Mouse (Mus musculus) frontal cortex, postnatal 10 days (tissue): ENCODE results near the gene Hsdl1.
A peak's percentile ranks its signal among the peaks of the same experiment; 100 is the strongest.

Experiments
- DNase-seq, 2 experiments: peaks; one replicate each; pipeline ENCODE4 v3.0.0; 2022; ENCODE audit warnings: low spot score in 2 of 2, mixed read lengths in 1 of 2

The Hsdl1 gene

DNA sequence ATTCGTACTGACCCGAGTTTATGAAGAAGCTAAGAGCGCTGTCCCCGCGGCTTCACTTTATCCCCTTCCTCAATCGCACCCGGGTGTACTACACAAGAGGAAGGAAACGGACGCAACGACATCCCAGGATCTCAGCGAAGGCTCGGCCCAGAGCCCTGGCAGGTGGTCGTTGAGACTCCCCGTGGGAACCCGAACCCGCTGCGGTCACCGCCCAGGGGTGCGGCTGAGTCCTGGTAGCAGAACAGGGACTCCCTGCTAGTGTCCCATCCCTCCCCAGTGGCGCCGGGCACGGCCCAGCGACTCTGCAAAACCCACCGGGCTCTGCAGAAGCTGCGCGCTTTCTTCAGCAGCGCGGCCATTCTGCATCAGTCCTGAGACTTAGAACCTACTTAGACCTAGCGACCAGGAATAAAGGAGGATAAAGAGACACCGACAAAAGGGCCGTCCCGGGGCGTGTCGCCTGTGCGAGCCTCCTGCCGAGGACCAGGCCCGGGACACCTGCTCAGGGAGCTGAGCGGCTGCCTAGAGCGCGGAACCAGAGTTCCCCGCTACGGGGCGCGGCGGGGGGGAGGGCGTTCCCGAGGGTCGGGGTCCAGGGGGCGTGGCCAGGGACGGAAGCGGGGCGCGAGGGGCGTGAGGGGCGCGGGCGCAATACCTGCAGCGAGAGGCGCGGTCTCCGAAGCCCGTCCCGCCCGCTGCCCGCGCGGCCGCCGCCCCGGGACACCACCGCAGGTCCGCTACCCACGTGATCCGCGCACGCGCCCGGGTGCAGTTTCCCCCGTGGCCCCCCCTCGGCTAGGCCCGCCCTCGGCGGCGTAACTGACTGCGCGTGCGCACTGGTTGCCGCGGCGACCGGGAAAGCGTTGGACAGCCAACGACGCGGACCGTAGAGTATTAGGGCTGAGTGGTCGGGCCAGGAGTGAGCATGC, at the start of gene Hsdl1, which contains the start of gene Dnaaf1:
TSS of gene Hsdl1 (minus strand) at position 747 of the 929 bp plus-strand sequence.
TSS of gene Dnaaf1 (plus strand) at position 799 of the 929 bp plus-strand sequence.
- DNase-seq, result peak; percentile 87 to 94

DNA sequence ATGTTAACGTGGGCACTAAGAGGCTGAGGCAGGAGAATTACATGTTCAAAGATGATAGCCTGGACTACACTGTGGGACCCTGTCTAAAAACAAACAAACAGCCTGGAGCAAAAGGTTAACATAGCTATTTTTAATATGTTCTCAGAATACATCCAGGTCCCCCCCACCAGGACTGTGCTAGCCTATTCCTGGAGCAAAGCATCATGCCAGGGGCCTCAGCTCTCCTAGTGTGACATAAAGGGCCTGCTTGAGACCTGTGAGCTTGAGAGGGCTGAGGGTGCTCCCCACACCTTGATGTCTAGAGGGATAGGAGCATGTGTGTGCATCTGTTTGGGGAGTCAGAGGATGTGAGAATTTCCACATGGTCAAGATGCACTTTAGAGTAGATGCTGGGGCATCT, 48.8 kb upstream of the Hsdl1 start:
- DNase-seq, result no peak

DNA sequence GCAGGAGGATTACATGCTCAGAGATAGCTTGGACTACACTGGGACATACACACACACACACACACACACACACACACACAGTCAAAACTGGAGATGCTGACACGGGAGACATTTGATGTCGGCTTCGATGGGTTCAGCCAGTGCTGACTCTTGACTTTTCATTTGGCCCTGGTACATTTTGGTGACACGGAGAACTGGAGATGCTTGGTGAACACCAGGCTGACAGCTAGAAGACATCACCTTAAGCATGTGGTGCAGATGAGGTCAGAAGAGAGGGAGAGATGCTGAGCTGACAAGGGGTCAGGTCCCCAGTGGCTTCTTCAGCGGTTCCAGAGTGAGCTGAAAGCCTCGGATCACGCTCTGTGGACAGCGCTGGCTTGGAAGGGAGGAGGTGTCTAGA, 48.1 kb upstream of the Hsdl1 start:
- no peak for DNase-seq

DNA sequence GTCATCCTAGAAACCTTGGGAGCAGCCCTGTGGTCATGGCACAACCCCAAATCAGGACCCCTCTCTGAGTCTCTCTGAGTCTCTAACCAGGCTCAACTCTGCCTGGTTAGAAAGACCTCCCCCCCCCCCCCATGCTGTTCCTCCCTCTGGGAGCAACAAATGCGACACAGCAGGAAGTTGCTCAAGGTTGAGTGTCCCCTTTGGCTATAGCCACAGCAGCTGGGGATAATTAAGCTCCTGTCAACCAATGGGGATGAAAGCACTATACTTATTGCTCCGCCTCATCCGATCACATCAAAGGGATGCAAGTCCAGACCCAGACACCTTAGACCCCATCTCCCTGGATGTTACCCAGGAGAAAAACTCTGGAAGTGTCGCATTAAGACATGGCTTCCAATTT, 47.6 kb upstream of the Hsdl1 start:
- no peak for DNase-seq

DNA sequence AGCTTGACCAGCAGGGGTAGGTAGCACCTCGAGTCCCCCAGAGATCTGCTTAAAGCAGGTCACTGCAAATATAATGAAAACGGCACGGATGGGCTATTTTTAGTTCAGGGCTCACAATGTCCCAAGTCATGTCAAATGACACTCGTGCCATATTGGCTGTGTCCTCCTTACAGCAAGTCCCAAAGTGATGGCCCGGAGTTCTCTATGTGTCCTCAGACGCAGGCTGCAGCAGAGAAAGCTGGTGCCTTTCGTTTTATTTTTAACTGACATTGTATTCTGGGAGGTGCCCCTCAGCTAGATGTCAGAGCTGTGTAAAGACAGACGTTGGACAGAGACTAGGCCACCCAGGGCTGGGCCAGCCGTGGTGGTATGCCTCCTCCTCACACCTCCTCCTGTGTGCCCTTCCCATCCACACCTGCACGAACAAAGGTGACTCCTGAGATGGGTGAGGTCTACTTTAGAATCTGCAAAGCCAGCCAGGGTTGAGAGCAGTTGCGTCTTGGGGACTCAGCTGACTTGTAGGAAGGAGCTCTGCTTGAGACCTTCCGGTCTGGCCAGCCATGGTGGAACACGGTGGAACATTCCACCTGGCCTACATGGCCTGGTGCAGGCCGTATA, 46.0 kb upstream of the Hsdl1 start:
- DNase-seq, result no peak

DNA sequence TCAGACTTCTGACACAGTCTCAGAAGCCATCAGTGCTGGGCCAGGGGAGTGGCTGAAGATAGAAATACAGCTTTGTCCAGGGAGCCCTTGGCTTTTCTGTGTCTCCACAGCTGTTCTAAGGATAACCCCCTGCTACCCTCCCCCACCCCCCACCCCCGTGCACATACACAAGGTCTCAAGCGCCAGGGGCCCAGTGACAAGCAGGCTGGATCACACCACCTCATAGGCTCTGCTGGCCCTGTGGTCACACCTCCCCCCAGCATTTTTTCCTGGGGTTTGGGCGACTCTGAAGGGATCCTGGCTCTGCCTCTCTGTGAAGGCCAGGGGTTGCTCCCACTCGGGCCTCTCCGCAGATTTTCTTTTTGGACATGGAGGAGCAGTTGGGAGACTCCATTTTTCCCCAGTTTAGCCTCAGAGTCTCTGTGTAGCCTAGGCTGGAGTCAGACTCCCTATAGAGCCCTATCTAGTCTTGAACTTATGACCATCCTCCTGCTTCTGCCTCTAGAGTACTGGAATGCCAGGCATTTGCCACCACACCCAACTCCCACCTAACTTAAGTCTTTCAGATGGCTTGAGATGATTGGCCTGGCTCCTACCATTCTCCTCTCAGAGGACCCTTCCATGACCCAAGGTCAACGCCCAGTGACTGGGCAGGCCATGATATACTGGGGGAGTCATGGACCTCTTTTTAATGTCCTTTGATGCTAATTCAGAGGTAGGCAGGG, 45.3 kb upstream of the Hsdl1 start:
- no peak for DNase-seq

DNA sequence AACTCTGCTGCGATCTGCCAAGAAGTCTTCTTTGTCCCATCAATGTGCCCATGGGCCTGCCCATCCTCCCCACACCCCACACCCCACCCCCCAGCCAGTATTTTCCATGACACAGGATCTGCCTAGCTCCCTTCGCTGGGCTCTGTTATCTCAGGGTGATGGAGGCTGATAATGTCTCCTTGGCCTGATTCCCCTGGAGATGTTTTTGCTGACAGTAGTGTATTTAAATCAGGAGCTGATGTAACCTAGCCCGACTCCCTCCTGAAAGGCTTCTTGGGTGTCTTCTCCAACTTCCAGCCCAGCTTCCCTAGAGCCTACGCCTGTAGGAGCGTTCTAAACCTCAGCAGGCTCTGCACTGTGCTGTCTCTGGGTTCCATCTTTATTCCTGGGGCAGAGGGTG, 43.9 kb upstream of the Hsdl1 start:
- DNase-seq, result no peak

DNA sequence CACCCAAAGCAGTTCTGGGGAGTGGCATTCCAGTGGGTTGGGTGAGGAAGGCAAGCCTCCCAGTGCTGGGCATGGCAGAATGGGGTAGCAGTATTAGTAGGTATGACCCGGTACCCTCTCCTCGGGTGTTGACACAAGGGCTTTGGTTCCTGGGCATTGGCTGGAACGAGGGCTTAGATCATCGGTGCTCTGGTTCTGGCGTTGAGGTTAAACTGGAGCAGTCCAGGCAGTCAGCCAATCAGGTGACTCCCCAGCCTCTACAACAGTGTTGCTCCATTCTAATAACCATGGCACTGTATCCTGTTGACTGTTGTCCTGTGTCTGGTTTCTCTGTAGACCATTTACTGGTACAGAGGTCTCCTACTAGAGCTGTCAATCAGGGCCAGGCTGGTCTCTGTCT, 42.6 kb upstream of the Hsdl1 start:
- DNase-seq, result no peak

DNA sequence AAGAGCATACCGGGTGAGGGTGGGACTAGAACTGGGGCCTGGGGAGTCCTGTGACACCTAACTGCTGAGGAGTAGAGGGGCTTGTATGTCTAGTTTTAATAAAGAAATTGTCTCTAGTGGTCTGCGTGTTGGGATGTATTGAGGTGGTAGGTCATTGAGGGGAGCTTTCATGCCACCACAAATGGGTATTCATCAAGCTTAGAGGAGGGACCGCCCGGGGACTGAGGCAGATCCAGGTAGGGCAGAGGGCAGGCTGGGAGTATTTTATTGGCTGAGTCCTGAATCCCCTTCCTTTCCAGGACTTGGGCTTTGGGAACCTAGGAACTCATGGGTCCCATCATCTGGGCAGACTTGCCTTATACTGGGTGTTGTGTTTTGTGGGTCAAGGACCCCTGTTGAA, 41.8 kb upstream of the Hsdl1 start:
- DNase-seq, result no peak

DNA sequence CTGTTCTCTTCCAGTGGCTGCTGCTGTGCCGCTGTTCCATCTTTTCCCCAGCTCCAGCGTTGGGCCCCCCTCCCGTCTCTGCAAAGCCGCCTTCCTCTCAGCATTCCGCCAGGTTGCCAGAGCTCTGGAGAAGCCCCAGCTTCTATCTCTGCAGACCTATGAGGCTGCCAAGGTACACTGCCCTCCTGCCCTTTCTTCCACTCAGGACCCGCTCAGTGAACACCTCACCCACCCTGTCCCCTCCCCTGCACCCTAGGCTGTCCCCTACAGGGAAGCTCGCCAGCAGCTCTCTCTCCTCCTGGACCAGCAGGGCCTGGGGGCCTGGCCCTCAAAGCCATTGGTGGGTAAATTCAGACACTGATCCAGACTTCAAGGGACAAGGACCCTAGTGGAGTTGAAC, 41.4 kb upstream of the Hsdl1 start:
- no peak for DNase-seq

DNA sequence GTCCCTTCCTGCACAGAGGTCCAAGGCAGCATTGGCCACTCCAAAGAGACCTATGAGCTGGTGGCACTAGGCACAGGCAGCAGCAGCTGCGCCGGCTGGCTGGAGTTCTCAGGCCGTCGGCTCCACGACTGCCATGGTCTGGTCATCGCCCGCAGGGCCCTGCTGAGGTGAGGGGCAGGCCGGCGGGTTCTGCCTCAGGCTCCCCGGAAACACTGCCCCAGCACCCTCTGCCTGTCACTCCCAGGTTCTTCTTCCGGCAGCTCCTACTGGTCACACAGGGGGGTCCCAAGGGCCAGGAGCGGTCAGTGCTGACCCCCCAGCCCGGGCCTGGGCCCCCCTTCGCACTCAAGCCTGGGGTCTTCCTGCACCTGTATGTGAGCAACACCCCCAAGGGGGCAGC, 40.1 kb upstream of the Hsdl1 start:
- DNase-seq, result no peak

DNA sequence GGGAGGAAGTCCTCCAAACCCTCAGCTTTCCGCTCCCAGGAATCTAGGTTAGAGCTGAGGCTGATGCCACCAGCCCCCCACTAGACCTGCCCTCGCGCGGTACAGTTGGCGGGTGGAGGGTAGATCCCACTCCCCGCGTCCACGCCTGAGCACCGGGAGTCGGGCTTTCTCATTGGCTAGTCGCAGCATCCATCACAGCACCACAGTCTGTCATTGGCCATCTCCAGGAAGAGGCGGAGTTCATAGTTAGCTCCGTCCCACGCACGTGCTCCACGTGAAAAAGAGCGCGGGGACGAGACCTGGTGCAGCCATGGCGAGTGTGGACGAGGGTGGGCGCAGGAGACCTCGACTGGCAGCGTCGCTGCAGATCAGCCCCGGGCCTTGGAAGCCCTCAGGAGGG, 37.5 kb upstream of the Hsdl1 start, which contains the start of gene Adad2:
TSS of gene Adad2 (plus strand) at position 277 of the 400 bp plus-strand sequence.
- no peak for DNase-seq

DNA sequence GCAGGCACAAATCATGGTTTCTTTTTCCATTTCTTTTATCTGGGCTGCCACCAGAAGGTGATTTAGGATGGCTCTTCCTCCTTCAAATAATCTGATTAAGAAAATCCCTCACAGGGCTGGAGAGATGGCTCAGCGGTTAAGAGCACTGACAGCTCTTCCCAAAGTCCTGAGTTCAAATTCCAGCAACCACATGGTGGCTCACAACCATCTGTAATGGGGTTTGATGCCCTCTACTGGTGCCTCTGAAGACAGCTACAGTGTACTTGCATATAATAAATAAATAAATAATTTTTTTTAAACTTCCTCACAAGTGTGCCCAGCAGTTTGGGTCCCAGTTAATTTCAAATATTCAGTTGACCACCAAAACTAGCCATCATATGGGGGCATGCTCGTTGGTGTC, 31.2 kb upstream of the Hsdl1 start:
- DNase-seq, result no peak

DNA sequence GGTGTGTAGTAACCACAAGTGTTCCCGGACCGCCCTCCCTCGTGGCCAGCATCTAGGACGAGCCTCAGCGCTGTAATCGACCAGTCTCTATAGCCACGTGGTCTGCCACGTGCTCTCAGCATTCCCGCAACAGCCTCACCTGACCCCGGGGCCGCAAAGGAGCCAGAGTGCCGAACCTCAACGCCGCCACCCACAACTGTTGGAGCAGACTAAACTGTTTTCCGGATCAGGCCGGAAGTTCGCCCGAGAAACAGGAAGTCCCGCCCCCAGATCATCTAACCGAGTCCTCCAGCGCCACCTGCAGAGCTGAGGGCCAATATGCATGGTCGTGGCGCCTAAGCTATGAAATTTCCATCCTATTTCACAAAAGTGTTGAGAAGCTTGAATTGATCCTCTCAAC, 30.0 kb upstream of the Hsdl1 start, which contains the start of gene Taf1c:
TSS of gene Taf1c (minus strand) at position 227 of the 400 bp plus-strand sequence.
- peak; percentile 83 to 88 for DNase-seq

DNA sequence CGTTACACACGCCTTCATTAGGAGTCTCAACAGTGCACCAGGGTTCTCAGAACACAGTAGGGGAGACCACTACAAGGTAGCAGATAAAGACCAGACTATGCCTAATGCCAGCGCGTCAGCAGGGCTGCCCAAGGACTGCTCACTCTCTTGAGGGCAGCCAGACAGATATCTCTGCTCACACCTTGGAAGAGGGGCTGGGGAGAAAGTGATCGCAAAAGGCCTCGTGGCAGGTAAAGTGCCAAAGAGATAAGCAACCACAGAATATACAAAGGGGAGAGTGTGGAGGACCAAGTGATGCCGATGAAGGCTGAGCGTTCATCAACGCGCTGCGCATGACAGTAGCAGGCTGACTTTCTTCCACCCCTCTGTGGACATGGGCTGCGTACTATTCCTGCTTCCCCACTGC, 29.4 kb upstream of the Hsdl1 start:
- DNase-seq, result no peak

DNA sequence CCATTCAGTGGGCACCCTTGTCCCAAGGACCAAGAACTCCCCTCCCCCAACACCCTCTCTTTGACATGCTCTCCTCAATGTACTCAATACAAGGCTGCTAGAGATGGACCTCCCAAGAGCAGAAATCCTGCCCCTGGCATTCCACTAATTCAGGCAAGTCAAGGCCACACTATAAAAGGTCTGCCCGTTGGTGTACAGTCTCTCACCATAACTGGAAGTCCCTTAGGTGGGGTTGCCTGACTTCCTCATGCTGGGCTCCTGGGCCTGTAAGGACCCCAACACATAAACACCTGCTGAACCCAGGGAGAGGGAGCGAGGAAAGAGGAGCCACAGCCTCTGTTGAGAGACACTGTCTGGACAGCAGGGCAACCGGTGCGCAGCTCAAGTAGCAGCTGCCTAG, 28.8 kb upstream of the Hsdl1 start:
- no peak for DNase-seq

DNA sequence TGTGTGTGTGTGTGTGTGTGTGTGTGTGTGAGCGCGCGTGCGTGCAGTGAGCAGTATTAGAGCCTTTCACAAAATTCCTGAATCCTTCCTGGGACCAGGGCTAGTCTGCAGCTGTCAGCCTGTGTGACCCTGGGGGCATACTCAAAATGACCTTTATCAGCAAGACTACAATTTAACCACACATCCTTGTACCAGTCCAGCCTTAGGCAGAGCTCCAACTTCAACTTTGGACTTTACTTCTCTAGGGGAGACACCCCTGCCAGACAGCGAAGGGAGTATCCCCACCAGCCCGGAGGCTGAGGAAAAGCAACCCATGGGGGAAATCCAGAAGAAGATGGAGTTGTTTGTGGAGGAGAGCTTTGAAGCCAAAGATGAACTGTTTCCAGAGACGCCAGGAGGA, 16.5 kb upstream of the Hsdl1 start:
- DNase-seq, result no peak

DNA sequence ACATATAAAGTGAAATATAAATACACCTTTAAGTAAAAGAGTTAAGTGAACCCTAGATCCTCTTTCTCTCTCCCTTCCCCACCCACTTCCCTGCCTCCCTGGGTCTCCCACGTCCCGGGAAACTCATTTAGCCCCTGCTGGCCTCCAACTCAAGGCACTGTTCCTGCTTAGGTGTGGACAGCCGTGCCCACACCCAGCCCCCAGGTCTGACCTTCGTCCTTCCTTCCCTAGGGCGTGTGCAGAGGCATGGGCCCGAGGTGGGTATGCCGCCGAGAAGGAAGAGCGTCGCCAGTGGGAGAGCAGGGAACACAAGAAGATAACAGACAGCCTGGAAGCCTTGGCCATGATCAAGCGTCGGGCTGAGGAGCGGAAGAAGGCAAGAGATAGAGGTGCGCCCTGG, 15.4 kb upstream of the Hsdl1 start:
- DNase-seq, result no peak

DNA sequence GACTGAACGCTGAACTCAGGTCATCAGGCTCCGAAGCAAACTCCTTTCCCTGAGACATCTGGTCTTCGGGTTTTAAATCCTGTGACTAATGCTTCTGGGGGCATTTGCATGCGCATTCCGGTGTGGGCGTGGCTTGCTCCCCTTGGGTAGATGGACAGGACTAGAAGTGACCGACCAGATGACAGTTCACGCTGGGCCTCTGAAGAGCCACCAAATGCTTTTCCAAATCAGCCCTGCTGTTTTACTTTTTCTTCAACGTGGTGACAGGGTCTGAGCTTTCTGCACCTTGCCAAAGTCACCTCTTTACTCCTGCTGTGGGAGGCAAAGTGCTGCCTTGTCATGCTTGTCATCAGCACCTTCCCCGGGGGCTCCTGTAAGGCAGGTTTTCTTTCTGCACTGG, 13.9 kb upstream of the Hsdl1 start:
- DNase-seq, result no peak

DNA sequence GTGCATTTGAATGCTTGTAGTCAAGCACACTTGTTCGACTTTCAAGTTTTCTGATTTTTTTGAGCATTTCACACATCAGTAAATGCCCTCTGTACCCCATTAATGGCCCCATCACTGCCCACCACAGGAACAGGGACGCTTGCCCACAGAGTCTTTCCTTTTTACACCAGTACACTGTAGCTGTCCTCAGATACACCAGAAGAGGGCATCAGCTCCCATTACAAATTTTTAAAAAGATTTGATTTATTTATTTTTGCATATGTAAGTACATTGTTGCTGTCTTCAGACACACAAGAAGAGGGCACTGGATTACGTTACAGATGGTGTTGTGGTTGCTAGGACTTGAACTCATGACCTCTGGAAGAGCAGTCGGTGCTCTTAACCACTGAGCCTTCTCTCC, 13.3 kb upstream of the Hsdl1 start:
- DNase-seq, result no peak

DNA sequence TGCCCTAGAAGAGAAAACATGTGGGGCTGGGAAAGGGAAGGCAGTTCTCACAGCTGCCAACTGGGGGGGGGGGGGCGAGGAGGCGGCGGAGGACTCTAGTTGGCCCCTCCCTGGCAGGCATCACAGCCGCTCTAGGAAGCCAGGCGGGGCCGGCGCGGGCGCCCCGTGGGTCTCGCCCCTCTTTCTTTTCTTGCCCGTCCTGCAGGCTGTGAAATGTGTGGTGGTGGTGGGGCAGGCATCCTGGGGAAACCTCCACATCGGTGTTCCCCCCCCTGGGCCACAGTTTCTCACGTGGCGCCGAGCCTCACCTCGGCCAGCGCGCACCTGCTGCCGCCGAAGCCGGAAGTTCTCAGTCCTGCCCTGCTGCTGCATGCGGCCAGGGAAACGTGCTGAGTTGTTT, 10.9 kb upstream of the Hsdl1 start:
- no peak for DNase-seq

DNA sequence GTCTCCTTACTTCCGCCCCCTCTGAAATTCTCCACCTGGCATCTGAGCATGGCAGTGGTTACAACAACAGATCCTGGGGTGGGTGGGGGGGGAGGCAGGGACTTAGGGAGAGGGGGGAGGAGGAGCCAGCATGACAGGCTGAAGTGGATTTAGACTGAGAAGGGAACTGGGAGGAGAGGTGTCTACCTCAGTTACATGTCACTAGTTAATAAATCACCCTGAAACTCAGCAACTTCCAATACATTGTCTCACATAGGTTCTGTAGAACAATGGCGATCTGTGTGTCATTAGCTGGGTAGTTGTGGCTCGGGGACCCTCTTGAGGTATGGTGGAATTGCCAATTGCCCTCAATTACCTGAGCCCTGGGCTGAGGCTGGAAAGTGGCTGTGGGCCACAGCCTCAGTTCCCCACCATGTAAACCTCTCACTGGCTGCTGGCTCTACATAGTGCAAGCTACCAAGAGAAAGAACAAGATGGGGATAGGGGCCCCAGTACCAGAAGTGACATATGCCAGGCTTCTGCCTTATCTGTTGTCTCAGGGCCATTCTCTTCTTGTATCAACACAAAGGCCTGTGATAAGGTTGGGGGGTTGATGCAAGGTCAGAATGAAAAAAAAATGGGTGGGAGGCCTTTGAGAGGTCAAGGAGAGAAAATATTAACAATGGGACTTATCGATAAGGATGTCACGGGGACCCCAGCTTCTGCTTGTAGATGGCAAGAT, 5.6 kb upstream of the Hsdl1 start:
- DNase-seq, result no peak
